Mouse (Mus musculus): ENCODE data around the gene Esp24.
"Not testable (repeated sequence)": the region's sequence is repeated elsewhere in the genome, so short reads cannot be mapped to it uniquely, and the experiment has no call there.

Gene Esp24

DNA sequence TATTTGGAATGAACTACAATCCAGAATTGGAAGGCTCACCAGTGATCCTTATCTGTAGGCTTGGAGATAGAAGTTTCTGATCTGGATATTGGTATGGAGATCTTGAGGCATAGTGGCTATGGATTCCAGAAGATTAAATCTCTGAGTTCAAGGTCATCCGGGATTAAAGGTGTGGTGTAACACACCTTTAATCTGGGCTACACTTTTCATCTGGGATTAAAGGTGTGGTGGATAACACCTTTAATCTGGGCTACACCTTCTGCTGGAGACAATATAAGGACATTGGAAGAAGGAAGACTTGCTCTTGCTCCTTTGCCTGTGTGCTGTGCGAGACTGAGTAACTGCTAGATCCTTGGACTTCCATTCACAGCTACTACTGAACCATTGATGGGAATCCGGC lies at the start of gene Esp24:
Esp24 (plus strand) TSS at position 301 of the 400 bp plus-strand sequence.
- DNase-seq (ENCODE audit: low spot score), result not testable (repeated sequence)

DNA sequence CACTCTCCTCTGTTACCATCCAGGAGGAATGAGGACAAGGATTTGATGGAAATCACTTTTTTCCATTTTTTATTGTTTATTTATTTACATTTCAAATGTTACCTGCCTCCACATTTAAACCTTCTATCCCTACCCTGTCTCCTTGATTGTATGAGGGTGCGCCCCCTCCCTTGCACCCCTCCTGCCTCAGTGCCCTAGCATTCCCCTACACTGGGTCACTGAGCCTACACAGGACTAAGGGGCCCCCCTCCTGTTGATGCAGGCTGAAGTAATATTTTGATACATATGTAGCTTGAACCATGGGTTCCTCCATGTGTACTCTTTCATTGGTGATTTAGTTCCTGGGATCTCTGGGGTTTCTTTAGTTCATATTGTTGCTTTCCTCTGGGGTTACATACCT lies 26.6 kb upstream of the Esp24 start:
- no peak for DNase-seq (ENCODE audit: low spot score)

DNA sequence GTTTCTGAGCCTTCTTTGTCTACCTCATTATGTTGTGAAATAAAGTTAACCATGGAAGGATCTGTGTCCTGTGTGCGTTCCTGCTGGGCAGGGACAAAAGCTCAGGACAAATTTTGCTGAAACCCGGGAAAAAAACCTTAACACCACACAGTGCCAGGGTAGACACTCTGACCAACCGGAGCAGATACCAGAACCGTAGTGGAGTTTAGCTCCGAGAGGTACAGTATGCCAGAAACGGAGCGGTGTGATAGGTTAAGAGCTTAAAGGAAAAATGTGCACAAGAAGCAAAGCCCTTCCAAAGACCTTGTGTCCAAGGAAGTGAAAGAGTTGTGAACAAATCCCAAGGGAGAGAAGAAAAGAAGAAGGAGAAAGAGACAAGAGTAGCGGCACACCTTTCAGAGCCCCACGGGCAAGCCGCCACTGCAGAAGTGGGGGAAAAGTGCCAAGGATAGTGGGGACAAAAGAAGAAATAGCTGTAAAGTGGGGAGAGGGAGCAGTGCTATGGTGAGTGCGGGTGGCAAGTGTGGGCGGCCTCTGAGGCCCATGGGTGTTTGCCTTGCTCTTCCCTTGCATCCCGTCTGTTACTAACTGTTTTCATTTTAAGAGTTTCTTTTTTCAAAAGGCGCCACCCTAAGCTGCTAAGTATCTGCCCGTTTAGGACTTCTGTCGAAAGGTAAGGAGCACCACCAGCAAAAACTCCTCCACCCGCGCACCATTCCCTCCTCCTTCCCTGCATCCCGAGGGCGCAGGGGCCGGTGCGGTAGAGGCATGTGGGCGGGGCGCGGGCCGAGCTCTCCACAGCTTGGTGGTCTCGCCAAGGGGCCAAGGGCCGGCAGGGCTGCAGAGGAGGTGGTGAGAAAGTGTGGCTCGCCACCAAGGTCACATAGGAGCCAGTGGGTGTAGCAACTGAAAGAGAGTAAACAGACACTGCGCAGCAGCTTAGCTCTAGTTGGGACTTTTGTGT lies 25.5 kb upstream of the Esp24 start:
- no peak for DNase-seq (ENCODE audit: low spot score)

GRCm38 (mm10) chr17:39017184-39017583 lies 19.3 kb upstream of the Esp24 start:
- DNase-seq (ENCODE audit: low spot score), result no peak

DNA sequence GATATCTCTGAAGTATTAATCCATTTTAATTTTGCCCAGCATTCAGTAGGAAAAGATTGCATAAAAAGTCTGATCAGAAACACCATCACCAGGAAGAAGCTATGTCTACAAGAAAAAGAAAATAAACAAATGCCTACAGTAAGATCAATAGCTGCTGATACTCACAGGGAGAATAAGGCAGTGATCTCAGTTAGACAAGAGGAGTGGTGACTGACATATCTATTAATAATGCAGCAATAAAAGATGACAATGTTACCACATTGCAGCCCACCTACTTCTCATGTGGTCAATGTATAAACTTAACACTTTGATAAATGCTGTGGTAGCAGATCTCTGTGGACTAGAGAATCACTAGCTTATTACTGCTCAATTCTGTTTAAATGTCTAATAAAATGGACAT lies 6.7 kb downstream of the Esp24 start, which contains the start of gene Gm21903:
Gm21903 (minus strand) TSS at position 101 of the 400 bp plus-strand sequence.
- no peak for DNase-seq (ENCODE audit: low spot score)

DNA sequence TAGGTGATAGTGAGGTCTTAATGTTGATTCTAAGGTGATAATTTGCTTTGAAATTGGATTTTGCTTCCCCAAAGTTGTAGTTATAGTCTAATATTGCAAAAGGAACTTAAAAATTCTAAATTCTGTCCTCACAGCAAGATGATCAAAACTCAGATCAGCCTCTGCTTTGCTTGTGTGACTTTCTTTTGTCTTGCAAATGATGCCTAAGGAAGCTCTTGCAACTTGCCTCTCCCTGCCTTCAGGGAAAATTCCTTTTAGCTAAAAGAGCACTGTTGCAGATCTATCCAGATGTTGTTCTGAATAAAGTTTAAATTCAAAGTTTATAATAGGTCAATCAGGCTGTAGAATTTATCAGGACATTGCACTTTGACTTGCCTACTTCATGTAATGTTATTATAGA lies 27.1 kb downstream of the Esp24 start:
- DNase-seq (ENCODE audit: low spot score), result no peak

- no peak for DNase-seq (ENCODE audit: low spot score)
Measured at GRCm38 (mm10) chr17:39076937-39077336, 40.4 kb downstream of the Esp24 start, which contains the start of gene Esp23. Gene Esp23 (minus strand): TSS chr17:39077037.
